Mouse (Mus musculus) frontal cortex, postnatal 10 days (tissue): ENCODE measurements at regions not wholly inside any gene's neighbourhood (a gene's known extent, or its start where the extent isn't known, plus 50 kb on each side); places are given as distances from the start of the nearest gene placed in this dataset.

Experiments used
- DNase-seq, 2 experiments: peaks; one replicate each; pipeline ENCODE4 v3.0.0; 2022; ENCODE audit warnings: low spot score in 2 of 2, mixed read lengths in 1 of 2

GRCm38 (mm10) chr5:146684429-146684828 lies 99.4 kb upstream of the Gpr12 start:
- DNase-seq: no peak

- DNase-seq: no peak
These were observed 98.5 kb upstream of the Gpr12 start for GRCm38 (mm10) chr5:146683554-146683953.

DNA sequence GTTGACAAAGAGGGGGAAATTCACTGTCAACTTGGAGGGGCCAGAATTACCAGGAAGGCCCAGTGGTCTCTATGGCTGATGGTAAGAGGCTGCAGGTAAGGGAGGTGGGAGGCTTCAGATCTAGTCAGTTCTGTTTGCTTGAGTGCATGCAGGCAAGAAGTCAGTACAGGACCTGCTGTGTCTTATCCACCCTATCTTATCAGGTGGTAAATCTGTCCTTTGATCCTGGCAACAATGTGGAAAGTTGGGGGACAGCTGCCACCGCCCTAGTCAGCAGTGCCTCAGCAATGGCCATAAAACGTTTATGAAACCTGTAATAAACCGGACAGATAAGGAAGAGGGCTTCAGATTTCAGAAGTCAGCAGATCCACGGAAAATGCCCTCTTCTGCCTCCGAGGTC lies 97.9 kb upstream of the Gpr12 start:
- no peak for DNase-seq

DNA sequence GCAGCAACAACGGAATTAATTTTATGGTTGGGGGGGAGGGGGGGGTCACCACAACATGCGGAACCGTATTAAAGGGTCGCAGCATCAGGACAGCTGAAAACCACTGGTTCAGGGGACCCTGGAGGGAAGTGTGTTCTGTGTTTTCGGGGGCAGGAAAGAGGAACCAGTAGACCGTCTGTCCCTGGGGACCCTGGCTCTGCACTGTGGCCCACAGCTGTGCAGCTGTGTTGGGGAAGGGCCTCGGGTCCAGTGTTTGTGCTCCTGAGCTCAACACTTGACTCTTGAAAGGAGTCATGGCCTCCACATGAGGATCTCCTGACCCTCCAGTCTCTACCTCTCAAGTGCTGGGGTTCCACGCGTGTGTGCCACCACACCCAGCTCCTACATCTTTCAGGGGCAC lies 96.5 kb upstream of the Gpr12 start:
- no peak for DNase-seq

DNA sequence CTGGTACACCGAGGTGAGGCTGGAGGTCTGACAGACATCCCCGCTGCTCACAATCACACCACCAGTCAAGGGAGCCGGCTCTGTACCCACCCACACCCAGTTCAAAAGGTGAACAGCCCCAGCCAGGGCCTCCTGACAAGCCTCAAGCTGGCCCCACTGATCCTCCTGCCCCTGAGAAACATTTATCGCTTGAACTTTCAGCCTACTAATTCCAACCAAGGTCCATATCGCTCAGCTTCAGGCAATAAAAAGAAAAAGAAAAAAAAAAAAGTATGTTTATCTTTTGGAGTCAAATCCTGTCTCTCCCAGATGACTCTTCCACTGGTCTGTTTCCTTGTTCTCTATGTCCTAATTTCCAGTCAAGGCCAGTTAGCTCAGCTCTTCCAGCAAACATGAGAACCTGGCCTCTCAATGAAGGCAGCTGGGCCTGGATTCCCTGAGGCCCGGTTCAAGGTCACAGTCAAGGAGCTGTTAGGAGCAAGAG lies 94.2 kb upstream of the Gpr12 start:
- DNase-seq: no peak

- no peak for DNase-seq
These were observed 93.7 kb upstream of the Gpr12 start for GRCm38 (mm10) chr5:146678775-146679170.

- no peak for DNase-seq
These were observed 93.2 kb upstream of the Gpr12 start for GRCm38 (mm10) chr5:146678049-146678774.

GRCm38 (mm10) chr5:146677151-146677515 lies 92.1 kb upstream of the Gpr12 start:
- no peak for DNase-seq

GRCm38 (mm10) chr5:146676470-146677150 lies 91.6 kb upstream of the Gpr12 start:
- DNase-seq: no peak

GRCm38 (mm10) chr5:146675887-146676277 lies 90.8 kb upstream of the Gpr12 start:
- no peak for DNase-seq

- DNase-seq: peak in 1 of 2 experiments; percentile 67
These were observed 90.2 kb upstream of the Gpr12 start for GRCm38 (mm10) chr5:146675006-146675886.

- no peak for DNase-seq
These were observed 76.7 kb upstream of the Gpr12 start for GRCm38 (mm10) chr5:146661751-146662150.

DNA sequence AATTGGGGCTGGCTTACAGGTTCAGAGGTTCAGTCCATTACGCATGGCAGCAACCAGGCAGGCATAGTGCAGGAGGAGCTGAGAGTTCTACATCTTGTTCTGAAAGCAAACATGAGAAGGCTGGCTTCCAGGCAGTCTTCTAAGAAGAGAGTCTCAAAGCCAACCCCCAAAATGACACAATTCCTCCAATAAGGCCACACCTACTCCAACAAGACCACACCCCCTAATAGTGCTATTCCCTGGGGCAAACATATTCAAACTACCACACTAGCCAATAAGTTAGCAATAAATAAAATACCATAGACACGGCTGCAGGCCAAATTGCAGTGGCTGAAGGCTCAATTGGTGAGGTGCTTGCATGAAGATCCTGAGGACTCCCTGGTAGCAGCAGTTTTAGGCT lies 72.2 kb upstream of the Gpr12 start:
- DNase-seq: no peak

DNA sequence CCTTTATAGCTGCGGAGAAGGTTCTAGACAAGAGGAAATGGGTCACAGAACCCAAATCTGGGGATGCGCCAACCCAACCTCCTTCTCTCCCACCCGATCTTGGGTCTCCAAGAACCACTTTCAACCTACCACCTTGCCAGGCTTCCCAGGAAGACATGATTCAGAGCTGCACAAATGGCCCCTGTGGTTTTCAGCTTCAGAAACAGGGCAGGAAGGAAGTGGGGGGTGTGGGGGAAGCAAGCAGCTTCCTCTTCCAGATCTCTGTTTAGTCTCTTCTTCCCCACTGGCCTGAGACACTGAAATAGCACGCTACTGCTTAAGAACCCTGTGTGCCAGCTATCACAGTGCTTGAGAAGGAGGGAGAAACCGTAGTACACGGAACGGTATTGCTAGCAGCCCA lies 70.4 kb upstream of the Gpr12 start:
- DNase-seq: no peak

DNA sequence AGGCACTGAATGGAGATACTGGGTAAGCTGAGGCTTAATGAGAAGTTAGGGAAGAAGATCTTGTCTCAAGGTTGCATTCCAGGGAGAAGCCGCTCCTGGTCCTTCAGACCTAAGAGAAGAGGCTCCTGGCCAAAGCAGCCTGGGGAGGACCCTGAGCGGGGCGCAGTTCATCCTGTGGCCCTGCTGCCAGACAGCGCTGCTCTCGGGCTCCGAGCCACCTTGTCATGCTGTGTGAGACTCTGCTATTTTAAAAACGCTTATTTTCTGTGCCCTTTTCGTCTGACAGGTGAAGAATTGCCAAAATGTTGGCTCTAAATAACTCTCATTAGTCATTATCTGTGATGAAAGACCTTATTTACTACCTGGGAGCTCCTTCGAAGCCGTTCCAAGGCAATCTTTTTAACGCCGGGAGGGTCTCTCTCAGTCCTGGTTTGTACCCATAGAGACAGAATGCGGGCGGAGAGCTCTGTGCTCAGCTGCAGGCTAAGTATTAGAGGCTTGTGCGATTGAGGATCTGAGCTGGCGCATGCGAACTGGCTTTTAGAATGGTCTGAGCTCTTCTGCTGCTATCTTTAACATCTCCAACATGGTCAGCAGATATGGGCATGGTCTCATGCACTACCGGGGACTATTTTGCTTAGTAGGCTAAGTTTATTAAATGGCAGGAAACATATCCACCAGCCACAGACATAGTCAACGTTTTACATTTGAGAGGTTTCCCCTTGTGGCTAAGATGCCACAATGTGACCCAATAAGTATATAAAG lies 68.8 kb upstream of the Gpr12 start:
- no peak for DNase-seq

DNA sequence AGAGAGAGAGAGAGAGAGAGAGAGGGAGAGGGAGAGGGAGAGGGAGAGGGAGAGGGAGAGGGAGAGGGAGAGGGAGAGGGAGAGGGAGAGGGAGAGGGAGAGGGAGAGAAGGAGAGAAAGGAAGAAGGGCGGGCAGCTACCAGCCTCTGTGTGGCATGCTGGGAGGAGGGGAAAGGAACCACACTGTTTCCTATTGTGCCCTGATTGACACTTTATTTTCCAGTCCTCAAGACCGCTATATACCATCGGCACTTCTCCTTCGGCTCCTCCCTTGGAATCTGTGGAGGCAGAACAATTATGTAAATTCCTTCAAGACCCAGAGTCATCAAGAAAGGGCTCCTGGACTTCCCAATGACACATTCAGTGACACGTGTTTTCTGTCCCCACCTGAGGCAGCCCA lies 67.8 kb upstream of the Gpr12 start:
- no peak for DNase-seq

DNA sequence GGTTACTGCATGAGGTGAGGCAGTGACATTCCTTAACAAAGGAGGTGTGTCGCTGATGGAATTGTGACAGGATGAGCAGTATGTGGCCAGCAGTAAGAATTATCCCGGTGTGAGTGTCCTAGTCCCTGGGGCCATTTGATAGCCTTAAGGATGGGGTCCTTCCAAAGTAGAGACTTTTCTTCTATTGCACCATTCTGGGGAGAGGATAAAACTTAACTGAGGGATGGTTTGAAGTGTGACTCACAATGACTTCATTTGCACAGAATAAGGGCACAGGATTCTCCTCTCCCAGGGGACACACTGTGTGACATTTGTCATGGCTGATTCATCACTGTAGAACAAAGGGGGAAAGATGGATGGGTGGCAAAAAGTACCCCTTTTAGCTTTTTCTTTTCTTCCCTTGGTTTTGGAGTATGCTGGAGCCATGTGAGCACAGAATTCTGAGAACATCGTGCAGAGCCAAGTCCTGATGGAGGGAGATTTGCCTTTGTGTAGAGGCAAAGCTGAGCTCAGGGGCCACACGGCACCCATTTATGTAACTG lies 63.6 kb upstream of the Gpr12 start:
- no peak for DNase-seq

DNA sequence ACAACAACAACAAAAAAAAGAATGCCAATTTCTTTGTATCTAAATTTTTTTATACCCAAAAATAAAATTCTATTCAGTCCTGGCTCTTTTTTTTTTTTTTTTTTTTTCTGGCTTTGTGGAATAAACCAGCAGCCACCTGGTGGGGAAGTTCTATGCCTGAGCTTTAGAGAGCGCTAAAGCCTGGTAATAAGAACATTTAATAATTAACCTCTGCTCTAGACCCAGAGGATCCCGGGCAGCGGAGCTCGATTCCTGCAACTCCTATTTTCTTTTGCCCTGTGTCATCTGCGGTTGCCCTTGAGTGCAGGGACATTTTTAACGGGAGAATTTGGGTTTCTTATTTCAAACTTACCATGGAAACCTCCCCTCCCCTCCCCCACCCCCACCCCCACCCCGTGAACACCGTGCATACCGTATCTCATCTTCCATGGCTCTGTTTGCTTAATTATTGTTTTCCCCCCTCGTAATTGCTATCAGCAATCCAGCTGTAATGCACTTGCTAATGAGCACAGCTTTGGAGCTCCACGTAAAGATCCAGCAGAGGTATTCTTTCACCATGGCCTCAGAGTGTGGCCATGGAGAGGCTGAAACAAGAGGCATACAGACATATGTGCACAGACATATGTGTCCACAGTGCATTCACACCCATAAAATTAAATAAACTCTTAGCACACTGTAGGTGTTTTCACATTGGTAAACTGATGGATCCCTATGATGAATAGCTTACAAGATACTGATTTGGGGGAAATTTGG lies 62.8 kb upstream of the Gpr12 start:
- no peak for DNase-seq

DNA sequence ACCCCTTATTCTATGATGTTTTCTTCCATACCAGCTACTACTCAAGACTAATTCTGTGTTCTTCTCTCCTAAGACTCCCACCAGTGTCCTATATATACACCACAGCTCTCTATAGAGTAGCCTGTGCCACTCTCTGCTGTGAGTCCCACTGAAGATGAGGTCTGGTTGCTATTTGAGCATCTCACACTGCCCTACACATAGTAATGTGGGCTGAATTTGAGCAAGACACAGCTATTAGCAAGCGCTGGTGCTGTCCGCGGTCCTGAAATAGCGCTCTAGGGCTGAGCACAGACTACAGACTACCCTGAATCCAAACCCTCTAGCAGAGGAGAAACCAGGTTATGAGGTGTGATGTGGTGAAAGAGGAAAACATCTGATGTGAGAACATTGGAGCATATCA lies 59.5 kb upstream of the Gpr12 start:
- no peak for DNase-seq

GRCm38 (mm10) chr5:146641931-146642330 lies 56.9 kb upstream of the Gpr12 start:
- no peak for DNase-seq

GRCm38 (mm10) chr5:146636859-146637258 lies 51.8 kb upstream of the Gpr12 start:
- DNase-seq: no peak
